Mouse (Mus musculus) layer of hippocampus, adult 2 months (tissue): ENCODE measurements at regions not wholly inside any gene's neighbourhood (a gene's known extent, or its start where the extent isn't known, plus 50 kb on each side); places are given as distances from the start of the nearest gene placed in this dataset.

Source experiments
- DNase-seq, 2 experiments: peaks; one replicate each; pipeline ENCODE4 v3.0.0; 2022; ENCODE audit warnings: low spot score in 2 of 2
- H3K27ac ChIP-seq: fragments of 200-600 bp; 2 replicates; pipeline ENCODE4 v1.8.1; 2022
- H3K4me3 ChIP-seq: fragments of 200-600 bp; 2 replicates; pipeline ENCODE4 v1.8.1; 2022; ENCODE audit warnings: mild to moderate bottlenecking
- CTCF ChIP-seq: fragments of 200-600 bp; conservative IDR thresholded peaks from 2 replicates; pipeline ENCODE4 v1.8.1; 2022; ENCODE audit warnings: antibody characterized with exemption, mild to moderate bottlenecking, moderate library complexity

- no peak for TF ChIP-seq CTCF
- peak in 1 of 2 experiments; percentile 3 for DNase-seq
- no peak overlapping the region for H3K4me3 ChIP-seq
- H3K27ac ChIP-seq = no peak overlapping the region
These were observed 307.0 kb downstream of the Trim52 start for GRCm38 (mm10) chr14:106412917-106413558.

GRCm38 (mm10) chr14:106424714-106425113 lies 318.7 kb downstream of the Trim52 start:
- no peak for DNase-seq
- H3K4me3 ChIP-seq = no peak overlapping the region
- TF ChIP-seq CTCF = no peak
- H3K27ac ChIP-seq = no peak overlapping the region

- DNase-seq = no peak
- Histone ChIP-seq H3K27ac (no peak overlapping the region), H3K4me3 (no peak overlapping the region)
- no peak for TF ChIP-seq CTCF
These were observed 322.6 kb downstream of the Trim52 start for GRCm38 (mm10) chr14:106428594-106428993.

- Histone ChIP-seq H3K27ac (no peak overlapping the region), H3K4me3 (no peak overlapping the region)
- peak; percentile 94 for TF ChIP-seq CTCF
- peak; percentile 60 to 69 for DNase-seq
These were observed 333.3 kb downstream of the Trim52 start for GRCm38 (mm10) chr14:106439282-106439681.

GRCm38 (mm10) chr14:106489074-106489473 lies 383.1 kb downstream of the Trim52 start:
- no peak for TF ChIP-seq CTCF
- DNase-seq = no peak
- no peak overlapping the region for H3K27ac ChIP-seq
- H3K4me3 ChIP-seq = no peak overlapping the region

- Histone ChIP-seq H3K4me3 (no peak overlapping the region), H3K27ac (no peak overlapping the region)
- TF ChIP-seq CTCF = no peak
- DNase-seq = no peak
These were observed 385.4 kb downstream of the Trim52 start for GRCm38 (mm10) chr14:106491389-106491788.

- DNase-seq = peak; percentile 46 to 65
- Histone ChIP-seq H3K4me3 (peak overlapping the region; percentile 44), H3K27ac (peak overlapping the region; percentile 5; the same call in 1 of the 2 replicates)
- peak; percentile 92 for TF ChIP-seq CTCF
These were observed 394.5 kb downstream of the Trim52 start for GRCm38 (mm10) chr14:106500344-106501135.

- DNase-seq = no peak
- Histone ChIP-seq H3K4me3 (no peak overlapping the region), H3K27ac (no peak overlapping the region)
- no peak for TF ChIP-seq CTCF
These were observed 400.9 kb downstream of the Trim52 start for GRCm38 (mm10) chr14:106506921-106507320.

GRCm38 (mm10) chr14:106518552-106519358 lies 412.8 kb downstream of the Trim52 start:
- TF ChIP-seq CTCF = peak; percentile 79
- H3K27ac ChIP-seq = no peak overlapping the region
- no peak overlapping the region for H3K4me3 ChIP-seq
- DNase-seq = no peak

- no peak for DNase-seq
- TF ChIP-seq CTCF = no peak
- Histone ChIP-seq H3K27ac (no peak overlapping the region), H3K4me3 (no peak overlapping the region)
These were observed 414.8 kb downstream of the Trim52 start for GRCm38 (mm10) chr14:106520808-106521207.

GRCm38 (mm10) chr14:106550150-106550549 lies 444.2 kb downstream of the Trim52 start:
- no peak for TF ChIP-seq CTCF
- Histone ChIP-seq H3K4me3 (no peak overlapping the region), H3K27ac (no peak overlapping the region)
- no peak for DNase-seq

- TF ChIP-seq CTCF = no peak
- H3K4me3 ChIP-seq = no peak overlapping the region
- peak overlapping the region; percentile 12; the same call in 1 of the 2 replicates for H3K27ac ChIP-seq
- peak; percentile 31 to 46 for DNase-seq
These were observed 473.3 kb downstream of the Trim52 start for GRCm38 (mm10) chr14:106579281-106579680.

- no peak for TF ChIP-seq CTCF
- no peak overlapping the region for H3K4me3 ChIP-seq
- H3K27ac ChIP-seq = peak overlapping the region; percentile 72; the same call in 1 of the 2 replicates
- DNase-seq = peak; percentile 12 to 27
These were observed 475.9 kb downstream of the Trim52 start for GRCm38 (mm10) chr14:106581886-106582285.
